Mouse (Mus musculus) embryonic fibroblast, embryonic 13.5 days (primary cell): Measurements from ENCODE around the gene Tmem179b. TPM values are rescaled to one million over a fixed set of nuclear protein-coding genes. Genes with fewer than 3 reads are reported as not detected.
A peak's percentile ranks its signal among the peaks of the same experiment; 100 is the strongest.

ENCODE experiments used
- H3K27ac ChIP-seq: 2 replicates; pipeline ENCODE4 v1.5.1; 2012; ENCODE audit warnings: low read length, control low read depth, inconsistent platforms; ENCODE audit not compliant: insufficient read depth
- H3K4me1 ChIP-seq: 2 replicates; pipeline ENCODE4 v1.6.1; 2011; ENCODE audit warnings: low read length; ENCODE audit not compliant: control insufficient read depth, insufficient read depth
- H3K4me3 ChIP-seq: 2 replicates; pipeline ENCODE4 v1.5.1; 2011; ENCODE audit warnings: mild to moderate bottlenecking, control low read depth, low read length; ENCODE audit not compliant: insufficient read depth
- CTCF ChIP-seq: IDR thresholded peaks from 2 replicates; pipeline ENCODE4 v1.5.1; 2011; ENCODE audit warnings: mild to moderate bottlenecking, control low read depth, low read length, moderate library complexity, borderline replicate concordance; ENCODE audit not compliant: insufficient read depth
- POLR2A ChIP-seq: IDR thresholded peaks from 2 replicates; pipeline ENCODE4 v1.6.1; 2011; ENCODE audit warnings: low read depth, mild to moderate bottlenecking, control low read depth, low read length, moderate library complexity
- polyA plus RNA-seq: library from polyadenylated mRNA; stranded (reverse); fragments of >200 nt; gene quantifications from 2 replicates; pipeline ENCODE4 v1.2.4, GENCODE M21; 2011; ENCODE audit warnings: low read depth; ENCODE audit not compliant: missing spikeins, insufficient read length

The Tmem179b gene
- polyA plus RNA-seq, 1 experiment: 49.2 TPM

DNA sequence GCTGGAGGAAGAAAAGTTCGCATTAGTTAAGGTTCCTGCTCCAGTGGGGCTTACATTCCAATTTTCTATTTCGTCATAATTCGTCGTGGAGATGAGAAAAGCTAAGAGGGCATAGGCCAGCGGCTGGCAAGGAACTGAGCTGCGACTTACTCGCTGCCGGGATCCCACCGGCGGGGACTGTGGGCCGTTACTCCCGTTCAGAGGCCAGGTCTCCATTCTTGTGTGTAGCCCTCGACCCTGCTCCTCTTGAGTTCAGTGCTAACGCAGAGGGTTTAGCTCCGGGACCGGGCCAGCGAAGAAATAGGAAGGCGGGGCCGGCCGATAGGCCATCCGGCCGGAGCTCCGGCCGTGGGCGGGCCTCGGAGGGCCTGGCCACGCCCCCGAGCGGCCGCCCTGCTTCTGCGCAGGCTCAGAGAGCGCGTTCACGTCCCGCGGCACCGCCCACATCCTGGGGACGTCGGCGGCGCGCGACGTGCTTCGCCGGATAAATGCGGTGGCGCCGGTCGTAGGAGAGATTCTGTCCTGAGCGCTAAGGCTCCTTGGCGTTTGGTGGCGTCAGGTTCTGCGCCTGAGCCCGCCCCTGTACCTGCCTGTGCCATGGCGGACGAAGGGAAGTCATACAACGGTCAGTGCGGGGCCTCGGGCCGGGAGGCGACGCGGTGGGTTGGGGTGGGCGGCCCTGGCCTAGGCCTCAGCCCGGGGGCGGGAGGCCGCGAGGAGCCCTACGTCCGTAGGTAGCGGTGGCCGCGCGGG, 17.5 kb downstream of the Tmem179b start, which contains the start of gene Nxf1:
Gene Nxf1, plus strand, starts transcription at position 439 of the 753 bp plus-strand sequence.
- no peak for TF ChIP-seq CTCF
- TF ChIP-seq POLR2A: peak; percentile 94
- Histone ChIP-seq H3K27ac (peak within 1 kb of the TSS; percentile 87), H3K4me1 (peaks cover 9% of the 10 kb centered on the region; the same call in 1 of the 2 replicates), H3K4me3 (peak within 1 kb of the TSS; percentile 99)

DNA sequence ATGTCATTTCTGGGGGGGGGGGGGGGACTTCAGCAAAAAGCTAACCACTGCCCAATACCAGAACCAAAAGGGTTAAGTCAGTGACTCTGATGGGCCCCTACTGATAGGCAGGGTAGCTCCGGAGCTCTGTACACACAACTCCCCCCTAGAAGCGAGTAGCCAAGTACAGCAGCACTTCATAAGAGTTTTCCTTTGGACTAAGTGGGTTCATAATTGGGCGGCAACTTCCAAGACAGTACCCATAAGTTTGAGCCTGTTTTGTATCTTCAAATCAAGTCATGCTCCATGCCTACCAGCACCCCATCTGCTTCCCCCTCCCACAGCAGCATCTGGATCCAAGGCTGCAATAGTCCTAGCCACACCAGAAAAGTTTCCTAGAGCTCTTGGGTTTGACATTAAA, 18.6 kb downstream of the Tmem179b start:
- peaks cover 9% of the 10 kb centered on the region; the same call in 1 of the 2 replicates for H3K4me1 ChIP-seq
- no peak for TF ChIP-seq CTCF
- no peak for TF ChIP-seq POLR2A
- no peak overlapping the region for H3K27ac ChIP-seq
- H3K4me3 ChIP-seq: no peak overlapping the region

DNA sequence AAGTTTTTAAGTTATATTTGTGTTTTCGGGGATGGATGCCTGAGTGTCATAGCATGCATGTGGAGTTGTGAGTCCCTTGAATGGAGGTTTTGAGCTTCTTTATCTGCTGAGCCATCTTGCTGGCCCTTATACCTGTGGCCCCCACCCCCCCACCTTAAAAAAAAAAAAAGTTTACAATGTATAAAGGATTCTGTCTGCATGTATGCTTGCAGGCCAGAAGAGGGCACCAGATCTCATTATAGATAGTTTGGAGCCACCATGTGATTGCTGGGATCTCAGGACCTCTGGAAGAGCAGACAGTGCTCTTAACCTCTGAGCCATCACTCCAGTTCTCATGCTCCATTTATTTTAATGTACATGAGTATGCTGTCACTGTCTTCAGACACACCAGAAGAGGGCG, 26.9 kb downstream of the Tmem179b start:
- TF ChIP-seq CTCF (no peak), POLR2A (no peak)
- no peak overlapping the region for H3K27ac ChIP-seq
- H3K4me3 ChIP-seq: no peak overlapping the region
- H3K4me1 ChIP-seq: peaks cover 6% of the 10 kb centered on the region; the same call in 1 of the 2 replicates

DNA sequence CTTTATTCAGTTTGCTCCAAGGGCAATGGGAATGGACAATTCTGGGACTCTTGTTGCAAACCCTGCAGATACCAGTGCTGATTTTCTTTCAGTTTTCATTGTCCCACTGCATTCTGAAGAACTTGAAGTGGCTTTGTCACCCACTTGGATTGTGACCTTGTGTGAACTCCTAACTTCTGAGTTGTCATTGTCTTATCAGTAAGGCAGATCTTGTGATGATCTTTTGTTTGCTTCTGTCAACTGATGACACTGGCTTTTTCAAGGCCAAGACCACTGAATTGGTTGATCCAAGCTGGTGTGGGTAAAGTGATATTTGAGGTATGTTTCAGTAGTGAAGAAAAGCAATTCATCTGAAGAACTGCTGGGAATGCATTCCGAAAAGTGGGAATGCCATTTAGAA, 28.9 kb downstream of the Tmem179b start:
- Histone ChIP-seq H3K27ac (no peak overlapping the region), H3K4me1 (peaks cover 6% of the 10 kb centered on the region; the same call in 1 of the 2 replicates), H3K4me3 (no peak overlapping the region)
- no peak for TF ChIP-seq POLR2A

GRCm38 (mm10) chr19:8742176-8742575, 32.1 kb downstream of the Tmem179b start:
- Histone ChIP-seq H3K27ac (peak overlapping the region; percentile 46), H3K4me3 (peak overlapping the region; percentile 91), H3K4me1 (peaks cover 6% of the 10 kb centered on the region; the same call in 1 of the 2 replicates)
- TF ChIP-seq CTCF (no peak), POLR2A (no peak)

GRCm38 (mm10) chr19:8741243-8741869, 32.9 kb downstream of the Tmem179b start, which contains the start of gene Stx5a:
Gene Stx5a, plus strand, starts transcription at chr19:8741413.
- H3K4me3 ChIP-seq: peak within 1 kb of the TSS; percentile 91
- peaks cover 6% of the 10 kb centered on the region; the same call in 1 of the 2 replicates for H3K4me1 ChIP-seq
- TF ChIP-seq POLR2A (peak; percentile 77), CTCF (no peak)
- peak within 1 kb of the TSS; percentile 96 for H3K27ac ChIP-seq

- peak within 1 kb of the TSS; percentile 78 for H3K4me3 ChIP-seq
- H3K4me1 ChIP-seq: peaks cover 6% of the 10 kb centered on the region; the same call in 1 of the 2 replicates
- no peak for TF ChIP-seq POLR2A
- TF ChIP-seq CTCF: no peak
- H3K27ac ChIP-seq: peak within 1 kb of the TSS; percentile 96
Observed at GRCm38 (mm10) chr19:8740603-8741002, 33.7 kb downstream of the Tmem179b start, which contains the start of gene 1700092M07Rik. Gene 1700092M07Rik, plus strand, starts transcription at chr19:8740718.

DNA sequence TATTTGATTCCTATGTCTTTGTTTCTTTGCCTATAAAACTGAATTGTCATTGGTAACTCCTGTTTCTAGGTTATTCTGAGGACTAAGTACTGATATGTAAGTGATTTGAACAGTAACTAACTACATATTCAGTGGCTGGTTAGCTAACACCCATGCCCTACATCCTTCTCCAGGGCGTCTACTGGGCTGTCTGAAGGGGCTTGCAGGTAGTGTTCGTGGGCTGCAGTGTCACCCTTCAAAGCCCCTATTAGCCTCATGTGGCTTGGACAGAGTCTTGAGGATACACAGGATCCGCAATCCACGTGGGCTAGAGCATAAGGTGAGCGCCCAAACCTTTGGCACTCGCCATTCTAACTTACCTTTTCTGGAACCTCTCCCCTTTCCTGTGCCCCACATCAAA, 34.6 kb downstream of the Tmem179b start:
- TF ChIP-seq CTCF (no peak), POLR2A (no peak)
- H3K27ac ChIP-seq: no peak overlapping the region
- H3K4me3 ChIP-seq: no peak overlapping the region
- peaks cover 7% of the 10 kb centered on the region; the same call in 1 of the 2 replicates for H3K4me1 ChIP-seq

GRCm38 (mm10) chr19:8738911-8739310, 35.4 kb downstream of the Tmem179b start:
- TF ChIP-seq CTCF (no peak), POLR2A (no peak)
- Histone ChIP-seq H3K27ac (no peak overlapping the region), H3K4me1 (peaks cover 7% of the 10 kb centered on the region; the same call in 1 of the 2 replicates), H3K4me3 (no peak overlapping the region)

GRCm38 (mm10) chr19:8736160-8736467, 38.2 kb downstream of the Tmem179b start:
- Histone ChIP-seq H3K4me3 (peak overlapping the region; percentile 80), H3K4me1 (0 out of 2 replicates have a peak, but pooled peaks cover 2% of the 10 kb centered on the region), H3K27ac (no peak overlapping the region)
- TF ChIP-seq CTCF (no peak), POLR2A (no peak)
